Comparison of ENCODE assay signal across 8 mouse cellular contexts in genomic region chr7:98968082-98968674, GRCm38 (mm10).
DNase-seq lines count a peak whose midpoint lies in the region; ATAC-seq and TF ChIP-seq lines count a peak whose summit lies in the region.

No protein-coding gene starts in this region.

- H3K27ac ChIP-seq in stomach, postnatal 0 days (replicated peaks) = no peak overlapping the region

- 26% methylated on average over 16 of the region's 16 CpGs for WGBS in stomach, postnatal 0 days

- no peak for ATAC-seq in stomach, postnatal 0 days (ENCODE audit: low FRiP score, low TSS enrichment)

- no peaks in the 10 kb centered on the region for H3K27me3 ChIP-seq in stomach, postnatal 0 days (ENCODE audit: control insufficient read depth, insufficient read depth, low read length)

- peak; percentile 19 to 20 for DNase-seq in frontal cortex, postnatal 36 days (ENCODE audit: low spot score in 2 of 2)
- DNase-seq in frontal cortex, postnatal 25 days (ENCODE audit: low spot score in 2 of 2) = no peak
- peak; percentile 45 for DNase-seq in right cerebral cortex, adult 18-20 months
- no peak for DNase-seq in right cerebral cortex, postnatal 14 days
- peak; percentile 43 for DNase-seq in induced T-regulatory cell, adult 2 months (ENCODE audit: low read depth)
- no peak for DNase-seq in stomach, postnatal 0 days (ENCODE audit: low spot score)
- DNase-seq in yolk sac, embryonic 10.5 days (ENCODE audit: low spot score) = no peak
- DNase-seq in kidney, postnatal 14 days = no peak

- no peak overlapping the region for H3K4me3 ChIP-seq in stomach, postnatal 0 days (ENCODE audit: low read depth, low read length)

- no peaks in the 10 kb centered on the region for H3K36me3 ChIP-seq in stomach, postnatal 0 days (ENCODE audit: control insufficient read depth, insufficient read depth, low read length)

- no peaks in the 10 kb centered on the region for H3K9me3 ChIP-seq in stomach, postnatal 0 days (ENCODE audit: control insufficient read depth, low read length)

- no peak for TF ChIP-seq CTCF in stomach, postnatal 0 days (IDR thresholded peaks at IDR 0.05; ENCODE audit: low read depth)

- TF ChIP-seq EP300 in stomach, postnatal 0 days (optimal IDR thresholded peaks at IDR 0.05) = no peak

- no peaks in the 10 kb centered on the region for H3K4me1 ChIP-seq in stomach, postnatal 0 days (replicated peaks; ENCODE audit: control insufficient read depth, insufficient read depth)

- H3K4me2 ChIP-seq in stomach, postnatal 0 days (replicated peaks; ENCODE audit: low read depth) = 0 out of 2 replicates have a peak overlapping the region, but pooled peaks have one; percentile 12

- no peak overlapping the region for H3K9ac ChIP-seq in stomach, postnatal 0 days (ENCODE audit: low read length)

Comparison
In these comparisons a context has a peak if more than half of its experiments do, and no peak if none do; other contexts are left out.
1. DNase-seq: peak in frontal cortex, postnatal 36 days (2 of 2), right cerebral cortex, adult 18-20 months (single experiment) and induced T-regulatory cell, adult 2 months (single experiment); none in frontal cortex, postnatal 25 days (0 of 2), right cerebral cortex, postnatal 14 days (single experiment), stomach, postnatal 0 days (single experiment), yolk sac, embryonic 10.5 days (single experiment) and kidney, postnatal 14 days (single experiment).